ENCODE assay signal across 25 mouse cellular contexts in the genomic region with DNA sequence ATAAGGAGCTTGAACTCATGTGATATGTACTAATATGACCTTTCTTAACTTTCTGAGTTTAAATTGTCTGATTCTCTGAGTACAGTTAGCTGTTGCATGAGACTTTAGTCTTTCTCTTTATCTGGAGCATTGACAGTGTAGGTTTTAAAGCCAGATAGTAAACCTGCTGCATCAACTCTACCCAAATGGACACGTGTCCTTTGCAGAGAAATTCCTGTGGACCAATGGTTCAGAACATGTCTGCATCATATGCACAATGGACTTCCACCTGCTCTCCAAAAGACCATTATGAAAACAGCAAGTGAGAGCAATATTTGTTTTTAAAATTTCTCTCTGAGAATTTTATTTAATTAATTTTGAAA. TPM values are rescaled to one million over a fixed set of nuclear protein-coding genes. Genes with fewer than 3 reads are reported as not detected.
DNase-seq lines count a peak whose midpoint lies in the region; ATAC-seq and TF ChIP-seq lines count a peak whose summit lies in the region.
"Had no signal": no experiment of that assay in that cellular context is flagged by ENCODE, and none has a peak within 500 bp of the region (broad histone marks: within the 10 kb centered on the region; RNA-seq: fewer than 3 reads in every experiment).

No protein-coding gene starts in this region.

- no peaks in the 10 kb centered on the region for H3K27me3 ChIP-seq in kidney, adult 2 months (replicated peaks; ENCODE audit: control insufficient read depth, insufficient read depth, low read length)
- H3K27me3 ChIP-seq in kidney, embryonic 15.5 days, result no peaks in the 10 kb centered on the region
- H3K27me3 ChIP-seq in liver, embryonic 11.5 days (replicated peaks; ENCODE audit: control insufficient read depth, insufficient read depth, low read length), result no peaks in the 10 kb centered on the region
- H3K27me3 ChIP-seq in liver, embryonic 12.5 days (replicated peaks), result no peaks in the 10 kb centered on the region
- H3K27me3 ChIP-seq: embryonic facial prominence, embryonic 13.5 days; embryonic facial prominence, embryonic 15.5 days; forebrain, embryonic 12.5 days had no signal

- no peak for TF ChIP-seq CTCF in kidney, adult 2 months (conservative IDR thresholded peaks at IDR 0.05; ENCODE audit: insufficient read depth, insufficient read length, low read depth, low read length)

- H3K9ac ChIP-seq in kidney, embryonic 15.5 days, result no peak overlapping the region
- no peak overlapping the region for H3K9ac ChIP-seq in liver, embryonic 11.5 days (ENCODE audit: low read depth, low read length)
- no peak overlapping the region for H3K9ac ChIP-seq in liver, embryonic 12.5 days
- H3K9ac ChIP-seq: embryonic facial prominence, embryonic 13.5 days; embryonic facial prominence, embryonic 15.5 days; forebrain, embryonic 12.5 days had no signal

- TF ChIP-seq POLR2A in kidney, adult 2 months (IDR thresholded peaks at IDR 0.05; ENCODE audit: low read depth, low read length), result no peak

- no peak overlapping the region for H3K4me3 ChIP-seq in kidney, adult 2 months (ENCODE audit: insufficient read depth, low read depth, low read length)
- H3K4me3 ChIP-seq in kidney, embryonic 15.5 days (replicated peaks), result no peak overlapping the region
- no peak overlapping the region for H3K4me3 ChIP-seq in liver, embryonic 11.5 days (ENCODE audit: low read depth, low read length)
- H3K4me3 ChIP-seq in liver, embryonic 12.5 days, result no peak overlapping the region
- H3K4me3 ChIP-seq: embryonic facial prominence, embryonic 13.5 days; embryonic facial prominence, embryonic 15.5 days; erythroblast, embryonic 14.5 days; forebrain, embryonic 10.5 days; forebrain, embryonic 12.5 days had no signal

- peak overlapping the region; percentile 74 for H3K27ac ChIP-seq in kidney, adult 2 months (ENCODE audit: insufficient read depth, low read depth, low read length)
- no peak overlapping the region for H3K27ac ChIP-seq in kidney, embryonic 15.5 days
- H3K27ac ChIP-seq in liver, embryonic 11.5 days (ENCODE audit: low read depth, low read length), result peak overlapping the region; percentile 19; the same call in 1 of the 2 replicates
- H3K27ac ChIP-seq in liver, embryonic 12.5 days, result no peak overlapping the region
- H3K27ac ChIP-seq: embryonic facial prominence, embryonic 13.5 days; embryonic facial prominence, embryonic 15.5 days; forebrain, embryonic 10.5 days; forebrain, embryonic 12.5 days had no signal

- H3K36me3 ChIP-seq in kidney, adult 2 months (ENCODE audit: control insufficient read depth, insufficient read depth, low read length), result no peaks in the 10 kb centered on the region
- H3K36me3 ChIP-seq in kidney, embryonic 15.5 days, result no peaks in the 10 kb centered on the region
- H3K36me3 ChIP-seq in liver, embryonic 11.5 days (ENCODE audit: control insufficient read depth, insufficient read depth, low read length), result no peaks in the 10 kb centered on the region
- H3K36me3 ChIP-seq in liver, embryonic 12.5 days, result no peaks in the 10 kb centered on the region
- H3K36me3 ChIP-seq: embryonic facial prominence, embryonic 13.5 days; embryonic facial prominence, embryonic 15.5 days; forebrain, embryonic 10.5 days; forebrain, embryonic 12.5 days had no signal

- H3K4me1 ChIP-seq in kidney, adult 2 months (ENCODE audit: control insufficient read depth, insufficient read depth, low read length), result peaks cover 6% of the 10 kb centered on the region; the same call in 1 of the 2 replicates
- H3K4me1 ChIP-seq in kidney, embryonic 15.5 days, result no peaks in the 10 kb centered on the region
- no peaks in the 10 kb centered on the region for H3K4me1 ChIP-seq in liver, embryonic 11.5 days (replicated peaks; ENCODE audit: control insufficient read depth, insufficient read depth, low read length)
- no peaks in the 10 kb centered on the region for H3K4me1 ChIP-seq in liver, embryonic 12.5 days
- H3K4me1 ChIP-seq: embryonic facial prominence, embryonic 13.5 days; embryonic facial prominence, embryonic 15.5 days; forebrain, embryonic 10.5 days; forebrain, embryonic 12.5 days had no signal

- no peak overlapping the region for H3K4me2 ChIP-seq in kidney, embryonic 15.5 days
- H3K4me2 ChIP-seq in liver, embryonic 11.5 days, result no peak overlapping the region
- H3K4me2 ChIP-seq in liver, embryonic 12.5 days, result no peak overlapping the region
- H3K4me2 ChIP-seq: embryonic facial prominence, embryonic 13.5 days; embryonic facial prominence, embryonic 15.5 days; forebrain, embryonic 12.5 days had no signal

- ATAC-seq in kidney, embryonic 15.5 days (replicated peaks; ENCODE audit: low FRiP score), result no peak
- no peak for ATAC-seq in liver, embryonic 11.5 days (replicated peaks; ENCODE audit: low FRiP score)
- ATAC-seq in liver, embryonic 12.5 days, result no peak
- ATAC-seq: forebrain, embryonic 14.5 days; forebrain, embryonic 16.5 days had no signal

- DNase-seq in kidney, adult 2 months, result peak; percentile 62
- DNase-seq in liver, embryonic 11.5 days (ENCODE audit: low spot score), result no peak
- DNase-seq in thymus, postnatal 14 days, result no peak
- DNase-seq: adrenal gland, adult 2 months; adrenal gland, postnatal 10 days; adrenal gland, postnatal 25 days; cerebellum, adult 11 months; cerebellum, adult 18-20 months; cerebellum, adult 8-10 months; cerebellum, adult 9-11 months; cerebellum, postnatal 14 days; cerebellum, postnatal 36 days; embryo, embryonic 11 days had no signal

- WGBS in kidney, adult 2 months, result 20% methylated on average over 1 of the region's 1 CpGs
- WGBS in kidney, embryonic 15.5 days, result 57% methylated on average over 1 of the region's 1 CpGs
- 72% methylated on average over 1 of the region's 1 CpGs for WGBS in liver, embryonic 11.5 days
- 45% methylated on average over 1 of the region's 1 CpGs for WGBS in liver, embryonic 12.5 days (ENCODE audit: insufficient replicate concordance)

- H3K9me3 ChIP-seq in kidney, embryonic 15.5 days (replicated peaks), result no peaks in the 10 kb centered on the region
- no peaks in the 10 kb centered on the region for H3K9me3 ChIP-seq in liver, embryonic 11.5 days (ENCODE audit: control insufficient read depth, low read length)
- H3K9me3 ChIP-seq in liver, embryonic 12.5 days (replicated peaks), result no peaks in the 10 kb centered on the region
- H3K9me3 ChIP-seq: embryonic facial prominence, embryonic 13.5 days; embryonic facial prominence, embryonic 15.5 days; forebrain, embryonic 10.5 days; forebrain, embryonic 12.5 days had no signal

RNA-seq across cellular contexts. Expression of a gene that starts 36.5 kb away (rescaled TPM):
- polyA plus RNA-seq in kidney, adult 2 months (2012; rRNA removed), result 0.28 and 0.33 TPM in 2 replicates
- 0.08 TPM in 1 of 2 replicates, not detected in the other for polyA plus RNA-seq in kidney, embryonic 15.5 days (2015; fragmentation: Nextera tagmentation; extraction: Ambion mirVana)
- polyA plus RNA-seq in liver, embryonic 11.5 days (2014; fragmentation: Nextera tagmentation; extraction: Ambion mirVana), result not detected in 2 replicates
- polyA plus RNA-seq in liver, embryonic 12.5 days (2016; fragmentation: Nextera tagmentation; extraction: Ambion mirVana), result not detected in 2 replicates
- polyA plus RNA-seq: adrenal gland, adult 2 months; brain, embryonic 14.5 days; C2C12; embryonic facial prominence, embryonic 11.5 days; embryonic facial prominence, embryonic 13.5 days; embryonic facial prominence, embryonic 15.5 days; erythroblast, embryonic 14.5 days; forebrain, embryonic 10.5 days; forebrain, embryonic 12.5 days; forebrain, embryonic 14.5 days; forebrain, embryonic 16.5 days had no signal

RNA-seq across cellular contexts. Expression of a gene that starts 50.5 kb away (rescaled TPM):
- polyA plus RNA-seq in kidney, adult 2 months (2012; rRNA removed), result 37.2 and 48.1 TPM in 2 replicates
- 2.2 and 2.8 TPM in 2 replicates for polyA plus RNA-seq in kidney, embryonic 15.5 days (2015; fragmentation: Nextera tagmentation; extraction: Ambion mirVana)
- polyA plus RNA-seq in liver, embryonic 11.5 days (2014; fragmentation: Nextera tagmentation; extraction: Ambion mirVana), result not detected in 2 replicates
- not detected in 2 replicates for polyA plus RNA-seq in liver, embryonic 12.5 days (2016; fragmentation: Nextera tagmentation; extraction: Ambion mirVana)
- polyA plus RNA-seq: adrenal gland, adult 2 months; brain, embryonic 14.5 days; C2C12; embryonic facial prominence, embryonic 11.5 days; embryonic facial prominence, embryonic 13.5 days; embryonic facial prominence, embryonic 15.5 days; erythroblast, embryonic 14.5 days; forebrain, embryonic 10.5 days; forebrain, embryonic 12.5 days; forebrain, embryonic 14.5 days; forebrain, embryonic 16.5 days had no signal

Comparison
In these comparisons a context has a peak if more than half of its experiments do, and no peak if none do; other contexts are left out.
1. H3K27ac ChIP-seq: peak in kidney, adult 2 months (single experiment) and liver, embryonic 11.5 days (single experiment); none in kidney, embryonic 15.5 days (single experiment) and liver, embryonic 12.5 days (single experiment).
2. RNA of a gene that starts 50.5 kb away (polyA plus RNA-seq): 37.2 to 48.1 TPM in kidney, adult 2 months; 2.2 to 2.8 TPM in kidney, embryonic 15.5 days, not detected in liver, embryonic 11.5 days and not detected in liver, embryonic 12.5 days; every median in the first group is over 10 times any median in the second.